Mouse (Mus musculus) heart, adult 2 months (tissue): ENCODE data around the gene Shroom3.

ENCODE experiments used
- CTCF ChIP-seq: fragments of 200-600 bp; IDR thresholded peaks from 2 replicates; pipeline ENCODE4 v1.8.1; 2022; ENCODE audit warnings: antibody characterized with exemption, mild to moderate bottlenecking, moderate library complexity
- EP300 ChIP-seq: fragments of 200-500 bp; IDR thresholded peaks from 2 replicates; pipeline ENCODE4 v1.6.1; 2011; ENCODE audit warnings: low read depth, low read length, control low read depth; ENCODE audit not compliant: insufficient read depth

DNA sequence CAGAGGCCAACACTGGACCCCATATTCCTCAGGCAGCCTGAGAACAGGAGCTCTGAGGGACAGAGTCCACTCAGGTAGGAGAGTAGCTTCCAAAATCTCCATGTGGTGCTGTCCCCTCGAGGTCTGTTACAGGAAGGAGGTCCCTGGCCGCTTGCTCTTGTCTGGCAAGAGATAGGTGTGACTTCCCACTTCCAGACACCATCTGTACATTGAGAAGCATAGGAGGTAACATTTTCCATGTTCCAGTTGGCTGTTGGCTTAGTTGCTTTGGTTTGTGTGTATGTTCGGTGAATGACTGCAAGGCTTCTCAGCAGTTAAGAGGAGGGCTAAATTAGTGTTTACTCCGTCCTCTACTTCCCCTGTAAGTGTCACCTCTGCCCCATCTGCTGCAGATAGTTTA is 254.5 kb downstream of the Shroom3 start:
- TF ChIP-seq EP300, result no peak
- no peak for TF ChIP-seq CTCF
